In the genomic region with DNA sequence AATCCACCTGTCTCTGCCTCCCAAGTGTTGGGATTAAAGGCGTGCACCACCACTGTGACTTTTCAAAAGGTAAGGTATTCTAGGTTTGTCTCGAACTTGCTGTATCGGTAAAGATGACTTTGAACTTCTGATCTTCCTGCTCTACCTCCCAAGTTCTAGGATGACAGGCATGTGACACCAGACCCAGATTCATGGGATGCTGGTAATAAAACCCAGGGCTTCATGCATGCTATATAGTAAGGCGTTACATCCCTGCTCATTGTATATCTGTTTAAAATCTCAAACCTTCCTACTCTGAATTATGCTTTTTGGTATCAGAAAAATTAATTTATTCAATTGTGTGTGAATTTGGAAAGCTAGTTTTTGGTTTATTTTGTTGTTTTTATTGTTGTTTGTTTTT, we compare ENCODE assay signal across 28 mouse cellular contexts.
"Had no signal": no experiment of that assay in that cellular context is flagged by ENCODE, and none has a peak within 500 bp of the region (broad histone marks: within the 10 kb centered on the region; RNA-seq: fewer than 3 reads in every experiment).

No protein-coding gene starts in this region.

- ATAC-seq: forebrain, embryonic 13.5 days; forebrain, embryonic 14.5 days; forebrain, embryonic 15.5 days; forebrain, embryonic 16.5 days; forebrain, postnatal 0 days had no signal

- H3K9me3 ChIP-seq: embryonic facial prominence, embryonic 10.5 days; embryonic facial prominence, embryonic 12.5 days; embryonic facial prominence, embryonic 13.5 days; embryonic facial prominence, embryonic 15.5 days; forebrain, embryonic 10.5 days; forebrain, embryonic 12.5 days; forebrain, embryonic 15.5 days had no signal

- H3K27ac ChIP-seq: embryonic facial prominence, embryonic 10.5 days; embryonic facial prominence, embryonic 12.5 days; embryonic facial prominence, embryonic 13.5 days; embryonic facial prominence, embryonic 15.5 days; forebrain, embryonic 10.5 days; forebrain, embryonic 12.5 days; forebrain, embryonic 13.5 days; forebrain, embryonic 15.5 days; gastrocnemius, adult 2 months; heart, adult 2 months had no signal

- H3K9ac ChIP-seq: embryonic facial prominence, embryonic 12.5 days; embryonic facial prominence, embryonic 13.5 days; embryonic facial prominence, embryonic 15.5 days; forebrain, embryonic 12.5 days; forebrain, embryonic 13.5 days; forebrain, embryonic 15.5 days; forebrain, postnatal 0 days had no signal

- DNase-seq: cerebellum, adult 8-10 months; cerebellum, adult 9-10 months; cerebellum, adult 9-11 months; cerebellum, postnatal 10 days; cerebellum, postnatal 14 days; cerebellum, postnatal 25 days; cerebellum, postnatal 36 days; embryo, embryonic 11 days; forebrain, postnatal 0 days; gastrocnemius, adult 2 months; gastrocnemius, postnatal 10 days; gastrocnemius, postnatal 14 days; gastrocnemius, postnatal 25 days; gastrocnemius, postnatal 36 days; heart, adult 11 months; heart, adult 18-20 months; heart, adult 2 months had no signal

- H3K27me3 ChIP-seq: embryonic facial prominence, embryonic 12.5 days; embryonic facial prominence, embryonic 13.5 days; embryonic facial prominence, embryonic 15.5 days; forebrain, embryonic 12.5 days; forebrain, embryonic 13.5 days; forebrain, embryonic 15.5 days had no signal

- H3K4me2 ChIP-seq: embryonic facial prominence, embryonic 12.5 days; embryonic facial prominence, embryonic 13.5 days; embryonic facial prominence, embryonic 15.5 days; forebrain, embryonic 12.5 days; forebrain, embryonic 13.5 days; forebrain, embryonic 15.5 days had no signal

- H3K4me1 ChIP-seq: embryonic facial prominence, embryonic 12.5 days; embryonic facial prominence, embryonic 13.5 days; embryonic facial prominence, embryonic 15.5 days; forebrain, embryonic 10.5 days; forebrain, embryonic 12.5 days; forebrain, embryonic 13.5 days; forebrain, embryonic 15.5 days had no signal

- H3K4me3 ChIP-seq: embryonic facial prominence, embryonic 10.5 days; embryonic facial prominence, embryonic 12.5 days; embryonic facial prominence, embryonic 13.5 days; embryonic facial prominence, embryonic 15.5 days; erythroblast, embryonic 14.5 days; forebrain, embryonic 10.5 days; forebrain, embryonic 12.5 days; forebrain, embryonic 13.5 days; forebrain, embryonic 15.5 days; gastrocnemius, adult 2 months; heart, adult 2 months had no signal

- H3K36me3 ChIP-seq: embryonic facial prominence, embryonic 12.5 days; forebrain, embryonic 10.5 days; forebrain, embryonic 12.5 days; forebrain, embryonic 15.5 days had no signal
